Mouse (Mus musculus) limb, embryonic 14.5 days (tissue): ENCODE measurements at regions not wholly inside any gene's neighbourhood (a gene's known extent, or its start where the extent isn't known, plus 50 kb on each side); places are given as distances from the start of the nearest gene placed in this dataset.

Source experiments
- ATAC-seq: fragments of 200-750 bp; cut with Nextera tagmentation; 2 replicates; pipeline ENCODE4 v1.8.0; 2017; ENCODE audit warnings: low read depth, moderate number of reproducible peaks, moderate TSS enrichment; ENCODE audit not compliant: low FRiP score
- DNase-seq: peaks from one replicate; pipeline ENCODE4 v3.0.0-alpha.2; 2015; ENCODE audit warnings: low spot score
- H3K27ac ChIP-seq: fragments of 300-500 bp; sonication (generic); replicated peaks from 2 replicates; pipeline ENCODE4 v1.5.1; 2014; ENCODE audit warnings: low read depth, mild to moderate bottlenecking, low read length, moderate library complexity, mixed read lengths
- H3K27me3 ChIP-seq: fragments of 300-500 bp; sonication (generic); 2 replicates; pipeline ENCODE4 v1.6.1; 2014; ENCODE audit warnings: low read length, mixed read lengths; ENCODE audit not compliant: control insufficient read depth, insufficient read depth
- H3K36me3 ChIP-seq: fragments of 300-500 bp; sonication (generic); 2 replicates; pipeline ENCODE4 v1.6.1; 2014; ENCODE audit warnings: mild to moderate bottlenecking, low read length, moderate library complexity, mixed read lengths; ENCODE audit not compliant: control insufficient read depth, insufficient read depth
- H3K4me1 ChIP-seq: fragments of 300-500 bp; sonication (generic); 2 replicates; pipeline ENCODE4 v1.6.1; 2014; ENCODE audit warnings: antibody characterized with exemption, low read length, mixed read lengths; ENCODE audit not compliant: control insufficient read depth, insufficient read depth
- H3K4me2 ChIP-seq: fragments of 300-500 bp; sonication (generic); replicated peaks from 2 replicates; pipeline ENCODE4 v1.6.1; 2014; ENCODE audit warnings: low read depth, mild to moderate bottlenecking, low read length, moderate library complexity; ENCODE audit not compliant: severe bottlenecking
- H3K4me3 ChIP-seq: fragments of 300-500 bp; sonication (generic); replicated peaks from 2 replicates; pipeline ENCODE4 v1.5.1; 2014; ENCODE audit warnings: low read length
- H3K9ac ChIP-seq: fragments of 300-500 bp; sonication (generic); 2 replicates; pipeline ENCODE4 v1.6.1; 2014; ENCODE audit warnings: mild to moderate bottlenecking, low read depth, low read length, moderate library complexity; ENCODE audit not compliant: severe bottlenecking
- H3K9me3 ChIP-seq: fragments of 300-500 bp; sonication (generic); 2 replicates; pipeline ENCODE4 v1.6.1; 2016; ENCODE audit warnings: low read length; ENCODE audit not compliant: control insufficient read depth
- POLR2A ChIP-seq: fragments of 200-500 bp; IDR thresholded peaks from 2 replicates; pipeline ENCODE4 v1.8.0; 2012; ENCODE audit warnings: inconsistent platforms, mild to moderate bottlenecking, moderate library complexity, borderline replicate concordance; ENCODE audit not compliant: insufficient read depth, insufficient read length; ENCODE audit errors: extremely low read depth
- WGBS: fragments of 180-500 bp; shearing (Covaris S2); extraction: QIAGEN DNeasy Blood & Tissue Kit; methylation state at CpG from one replicate; pipeline ENCODE4 v1.1.7; 2014; 5-methylcytosine and 5-hydroxymethylcytosine counted together

GRCm38 (mm10) chr16:21004871-21005270 is 148.9 kb downstream of the Teddm3 start:
- DNase-seq (no peak), ATAC-seq (no peak)
- no peaks in the 10 kb centered on the region for H3K9me3 ChIP-seq
- H3K27me3 ChIP-seq = no peaks in the 10 kb centered on the region
- no peaks in the 10 kb centered on the region for H3K36me3 ChIP-seq
- no peak overlapping the region for H3K27ac ChIP-seq
- H3K9ac ChIP-seq = no peak overlapping the region
- peaks cover 6% of the 10 kb centered on the region; the same call in 1 of the 2 replicates for H3K4me1 ChIP-seq
- TF ChIP-seq POLR2A = no peak
- no peak overlapping the region for H3K4me3 ChIP-seq
- no peak overlapping the region for H3K4me2 ChIP-seq

GRCm38 (mm10) chr16:21001126-21001525 is 152.7 kb downstream of the Teddm3 start:
- Histone ChIP-seq H3K9ac (no peak overlapping the region), H3K4me3 (no peak overlapping the region), H3K9me3 (no peaks in the 10 kb centered on the region), H3K36me3 (no peaks in the 10 kb centered on the region), H3K27me3 (no peaks in the 10 kb centered on the region), H3K4me2 (no peak overlapping the region), H3K4me1 (peaks cover 6% of the 10 kb centered on the region; the same call in 1 of the 2 replicates), H3K27ac (0 out of 2 replicates have a peak overlapping the region, but pooled peaks have one; percentile 19)
- WGBS = 80% methylated on average over 1 of the region's 1 CpGs
- ATAC-seq (no peak; the same call in 1 of the 2 replicates), DNase-seq (peak; percentile 75)
- TF ChIP-seq POLR2A = no peak

GRCm38 (mm10) chr16:20990524-20990923 is 163.3 kb downstream of the Teddm3 start:
- H3K9ac ChIP-seq = no peak overlapping the region
- H3K4me3 ChIP-seq = no peak overlapping the region
- 85% methylated on average over 2 of the region's 2 CpGs for WGBS
- ATAC-seq (no peak), DNase-seq (no peak)
- H3K4me2 ChIP-seq = no peak overlapping the region
- H3K27me3 ChIP-seq = no peaks in the 10 kb centered on the region
- no peaks in the 10 kb centered on the region for H3K4me1 ChIP-seq
- H3K36me3 ChIP-seq = no peaks in the 10 kb centered on the region
- TF ChIP-seq POLR2A = no peak
- H3K27ac ChIP-seq = no peak overlapping the region
- no peaks in the 10 kb centered on the region for H3K9me3 ChIP-seq

DNA sequence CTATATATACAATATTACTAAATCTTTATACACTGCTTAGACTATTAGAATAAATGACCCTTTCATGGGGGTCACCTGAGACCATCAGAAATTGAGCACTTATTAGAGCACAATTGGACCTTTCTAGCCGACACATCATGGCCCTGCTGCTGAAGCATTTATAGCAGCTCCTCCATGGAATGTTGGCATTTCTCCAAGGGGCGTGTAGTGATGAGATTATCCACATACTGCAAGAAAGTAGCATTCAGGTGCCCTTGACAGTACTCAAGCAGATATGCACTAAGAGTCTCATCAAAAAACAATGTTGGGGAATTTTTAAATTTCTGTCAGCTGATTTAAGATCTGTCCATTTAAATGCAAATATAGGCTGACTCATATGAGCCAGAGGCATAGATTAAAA is 178.4 kb downstream of the Teddm3 start:
- TF ChIP-seq POLR2A = no peak
- DNase-seq = peak; percentile 82
- no peak for ATAC-seq
- H3K27me3 ChIP-seq = no peaks in the 10 kb centered on the region
- H3K9ac ChIP-seq = no peak overlapping the region
- no peak overlapping the region for H3K27ac ChIP-seq
- 26% methylated on average over 2 of the region's 2 CpGs for WGBS
- no peaks in the 10 kb centered on the region for H3K9me3 ChIP-seq
- peaks cover 8% of the 10 kb centered on the region; the same call in 1 of the 2 replicates for H3K4me1 ChIP-seq
- H3K36me3 ChIP-seq = no peaks in the 10 kb centered on the region
- H3K4me3 ChIP-seq = no peak overlapping the region
- H3K4me2 ChIP-seq = no peak overlapping the region

GRCm38 (mm10) chr16:20972442-20972841 is 181.4 kb downstream of the Teddm3 start:
- H3K4me1 ChIP-seq = peaks cover 8% of the 10 kb centered on the region; the same call in 1 of the 2 replicates
- ATAC-seq (no peak), DNase-seq (peak; percentile 26)
- no peak for TF ChIP-seq POLR2A
- no peaks in the 10 kb centered on the region for H3K9me3 ChIP-seq
- H3K27me3 ChIP-seq = no peaks in the 10 kb centered on the region
- H3K9ac ChIP-seq = no peak overlapping the region
- no peak overlapping the region for H3K4me3 ChIP-seq
- no peak overlapping the region for H3K4me2 ChIP-seq
- no peaks in the 10 kb centered on the region for H3K36me3 ChIP-seq
- H3K27ac ChIP-seq = no peak overlapping the region

DNA sequence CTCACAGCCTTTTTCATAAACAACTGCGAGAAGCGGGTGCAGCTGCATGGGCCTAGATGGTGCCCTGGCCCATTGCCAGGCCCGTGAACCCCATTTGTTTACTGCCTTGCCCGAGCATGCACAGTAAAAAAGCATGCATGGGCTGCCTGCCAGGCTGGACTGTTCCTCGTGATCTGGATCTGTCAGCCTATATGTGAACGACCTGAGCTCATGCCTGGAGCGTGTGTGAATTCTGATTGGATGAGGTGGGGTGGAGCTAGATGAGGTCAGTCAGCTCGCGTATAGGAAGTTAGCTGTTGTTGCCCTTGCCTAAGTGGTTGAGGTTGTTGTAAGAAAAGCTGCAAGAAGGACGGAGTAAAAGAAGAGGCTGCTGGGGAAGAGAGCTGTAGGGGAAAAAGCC is 194.9 kb downstream of the Teddm3 start:
- no peaks in the 10 kb centered on the region for H3K9me3 ChIP-seq
- 32% methylated on average over 10 of the region's 10 CpGs for WGBS
- H3K4me3 ChIP-seq = no peak overlapping the region
- peak overlapping the region; percentile 31 for H3K4me2 ChIP-seq
- H3K4me1 ChIP-seq = no peaks in the 10 kb centered on the region
- no peaks in the 10 kb centered on the region for H3K36me3 ChIP-seq
- no peak; the same call in 1 of the 2 replicates for ATAC-seq
- TF ChIP-seq POLR2A = no peak
- H3K27me3 ChIP-seq = no peaks in the 10 kb centered on the region
- no peak overlapping the region for H3K27ac ChIP-seq
- H3K9ac ChIP-seq = no peak overlapping the region
- peak; percentile 22 for DNase-seq
